Mouse (Mus musculus) ES-E14 (cell line): ENCODE measurements at regions not wholly inside any gene's neighbourhood (a gene's known extent, or its start where the extent isn't known, plus 50 kb on each side); places are given as distances from the start of the nearest gene placed in this dataset.

Experiments used
- CHD2 ChIP-seq: IDR thresholded peaks from 2 replicates; pipeline ENCODE4 v1.6.1; 2014; ENCODE audit warnings: mild to moderate bottlenecking, low read depth, low read length, inconsistent platforms
- HCFC1 ChIP-seq: IDR thresholded peaks from 2 replicates; pipeline ENCODE4 v1.6.1; 2012; ENCODE audit warnings: low read length, inconsistent platforms, borderline replicate concordance; ENCODE audit not compliant: insufficient read depth
- MAFK ChIP-seq: IDR thresholded peaks from 2 replicates; pipeline ENCODE4 v1.6.1; 2014; ENCODE audit warnings: mild to moderate bottlenecking, low read depth, low read length, inconsistent platforms; ENCODE audit not compliant: insufficient read depth
- ZC3H11A ChIP-seq: IDR thresholded peaks from 2 replicates; pipeline ENCODE4 v1.6.1; 2012; ENCODE audit warnings: low read depth, mild to moderate bottlenecking, inconsistent platforms, low read length, borderline replicate concordance
- ZNF384 ChIP-seq: IDR thresholded peaks from 2 replicates; pipeline ENCODE4 v1.6.1; 2012; ENCODE audit warnings: low read depth, low read length, inconsistent platforms

GRCm38 (mm10) chr3:48771709-48772108 lies 985.4 kb downstream of the Pcdh18 start:
- TF ChIP-seq HCFC1 (no peak), MAFK (no peak), ZC3H11A (no peak), ZNF384 (no peak), CHD2 (no peak)
